Mouse (Mus musculus) forelimb bud, embryonic 11.5 days (tissue): Measurements from ENCODE around the gene Ccdc106.
"Not testable (repeated sequence)": the region's sequence is repeated elsewhere in the genome, so short reads cannot be mapped to it uniquely, and the experiment has no call there.

Experiments used
- DNase-seq: peaks from one replicate; pipeline ENCODE4 v3.0.0-alpha.2; 2012; ENCODE audit warnings: low read depth, low spot score

Gene Ccdc106

DNA sequence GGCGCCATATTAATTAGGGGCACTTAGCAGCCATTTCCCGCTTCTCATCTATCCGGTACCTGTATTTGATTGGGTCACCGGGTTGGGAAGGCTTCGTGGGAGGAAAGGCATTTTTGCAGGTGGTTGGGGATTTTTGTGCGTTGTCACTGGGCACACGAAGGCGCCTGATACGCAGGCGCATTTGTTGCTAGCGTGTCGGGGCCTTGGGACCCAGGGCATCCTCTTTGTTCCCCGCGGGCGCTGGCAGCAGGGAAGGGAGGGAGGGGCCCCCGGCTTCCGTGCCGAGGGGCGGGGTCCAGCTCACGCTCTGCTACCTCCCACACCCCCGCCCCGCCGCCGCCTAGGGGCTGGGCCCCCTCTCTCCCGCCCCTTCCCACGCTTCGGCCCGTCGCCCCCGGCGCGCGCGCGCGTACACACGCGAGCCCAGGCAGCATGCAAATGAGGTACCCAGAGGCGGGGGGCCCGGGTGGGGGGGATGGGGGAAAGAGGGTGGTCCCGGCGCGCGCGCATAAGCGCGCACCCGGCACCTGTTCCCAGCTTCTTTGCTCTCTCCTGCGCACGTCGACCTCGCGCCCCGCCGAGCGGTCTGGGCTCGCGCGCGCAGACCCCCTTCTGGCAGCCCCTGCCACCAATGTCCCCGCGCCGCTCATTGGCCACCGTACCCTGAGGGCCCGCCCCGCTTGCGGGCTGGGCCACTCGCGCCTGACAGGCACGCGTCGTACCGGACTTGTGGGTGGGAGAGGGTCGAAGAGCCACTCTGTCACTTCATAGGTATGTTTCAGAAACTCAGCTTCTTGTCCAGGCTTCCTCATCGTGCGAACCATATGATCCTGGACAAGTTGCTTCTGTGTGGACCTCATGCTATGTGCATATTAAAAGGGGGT lies 5.0 kb upstream of the Ccdc106 start, which contains the start of gene Gm44973:
Gene Gm44973, plus strand, starts transcription at position 379 of the 884 bp plus-strand sequence.
- peak; percentile 94 for DNase-seq

- no peak for DNase-seq
These were observed 4.3 kb upstream of the Ccdc106 start for GRCm38 (mm10) chr7:5016057-5016456.

- no peak for DNase-seq
These were observed 3.4 kb upstream of the Ccdc106 start for GRCm38 (mm10) chr7:5016920-5017319.

DNA sequence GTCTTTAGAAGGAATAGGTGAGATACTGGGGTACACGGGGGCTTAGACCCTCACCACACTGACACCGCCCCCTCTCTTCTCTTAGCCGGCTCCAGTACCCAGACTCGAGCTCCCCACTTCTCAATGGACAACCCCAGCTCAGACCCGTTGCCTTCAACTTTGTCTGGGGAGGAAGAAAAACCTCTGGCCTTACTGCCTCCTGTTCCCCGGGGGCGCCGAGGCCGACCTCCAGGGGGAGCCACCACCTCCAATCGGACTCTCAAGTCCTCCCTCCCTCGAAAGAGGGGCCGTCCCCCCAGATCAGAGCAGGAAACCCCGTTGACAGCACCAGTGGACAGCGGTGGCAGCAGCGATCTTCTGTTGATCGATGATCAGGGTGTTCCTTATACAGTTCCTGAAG lies 3.0 kb upstream of the Ccdc106 start:
- DNase-seq = no peak

- DNase-seq = no peak
These were observed 2.4 kb upstream of the Ccdc106 start for GRCm38 (mm10) chr7:5017931-5018330.

- not testable (repeated sequence) for DNase-seq
These were observed 777 bp upstream of the Ccdc106 start for GRCm38 (mm10) chr7:5019576-5019975.

- no peak for DNase-seq
These were observed 332 bp downstream of the Ccdc106 start for GRCm38 (mm10) chr7:5020685-5021084.

DNA sequence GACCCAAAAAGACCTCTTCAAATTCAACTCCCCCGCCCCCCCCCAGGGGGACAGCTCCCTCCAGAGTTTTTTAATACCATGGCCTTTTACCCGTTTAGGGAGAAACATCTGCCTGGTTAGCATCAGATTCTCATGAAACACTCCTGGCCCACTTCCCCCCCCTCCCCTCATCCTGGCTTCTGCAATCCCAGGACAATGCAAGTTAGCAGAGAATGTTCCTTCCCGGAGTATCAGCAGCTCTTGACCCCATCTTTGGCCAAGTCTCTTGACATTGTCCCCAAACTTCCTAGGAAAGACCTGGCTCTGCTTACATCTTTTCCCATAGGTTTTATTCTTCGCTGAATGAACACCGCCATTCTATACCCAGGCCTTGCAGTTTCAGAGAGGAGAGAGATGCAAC lies 844 bp downstream of the Ccdc106 start:
- DNase-seq = no peak

DNA sequence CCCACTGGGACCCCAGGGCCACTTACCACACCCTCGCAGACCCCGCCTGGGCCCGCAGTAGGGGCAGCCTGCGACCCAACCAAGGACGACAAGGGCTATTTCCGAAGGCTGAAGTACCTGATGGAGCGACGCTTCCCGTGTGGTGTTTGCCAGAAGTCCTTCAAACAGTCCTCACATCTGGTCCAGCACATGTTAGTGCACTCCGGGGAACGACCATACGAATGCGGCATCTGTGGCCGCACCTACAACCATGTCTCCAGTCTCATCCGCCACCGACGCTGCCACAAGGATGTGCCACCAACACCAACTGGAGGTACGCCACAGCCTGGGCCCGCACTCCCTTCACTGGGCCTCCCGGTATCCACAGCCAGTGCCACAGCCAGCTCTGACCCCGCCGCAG lies 9.2 kb downstream of the Ccdc106 start:
- no peak for DNase-seq

GRCm38 (mm10) chr7:5029946-5030345 lies 9.6 kb downstream of the Ccdc106 start:
- DNase-seq = no peak

DNA sequence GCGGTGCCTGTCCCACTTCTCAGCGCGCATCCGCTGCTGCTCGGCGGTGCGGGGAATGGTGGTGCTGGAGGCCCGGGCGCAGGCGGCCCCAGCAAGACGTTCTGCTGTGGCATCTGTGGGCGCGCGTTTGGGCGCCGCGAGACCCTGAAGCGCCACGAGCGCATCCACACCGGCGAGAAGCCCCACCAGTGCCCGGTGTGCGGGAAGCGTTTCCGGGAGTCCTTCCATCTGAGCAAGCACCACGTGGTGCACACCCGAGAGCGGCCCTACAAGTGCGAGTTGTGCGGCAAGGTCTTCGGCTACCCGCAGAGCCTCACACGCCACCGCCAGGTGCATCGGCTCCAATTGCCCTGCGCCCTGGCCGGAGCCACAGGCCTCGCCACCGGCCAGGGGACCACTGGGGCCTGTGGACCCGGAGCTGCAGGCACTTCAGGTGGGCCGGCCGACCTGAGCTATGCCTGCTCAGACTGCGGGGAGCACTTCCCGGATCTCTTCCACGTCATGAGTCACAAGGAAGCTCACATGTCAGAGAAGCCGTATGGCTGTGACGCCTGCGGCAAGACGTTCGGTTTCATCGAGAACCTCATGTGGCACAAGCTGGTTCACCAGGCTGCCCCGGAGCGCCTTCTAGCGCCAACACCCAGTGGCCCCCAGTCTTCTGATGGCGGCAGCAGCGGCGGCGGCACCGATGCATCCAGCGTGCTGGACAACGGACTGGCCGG lies 10.4 kb downstream of the Ccdc106 start:
- DNase-seq = no peak

- no peak for DNase-seq
These were observed 11.1 kb downstream of the Ccdc106 start for GRCm38 (mm10) chr7:5031496-5031895.

- no peak for DNase-seq
These were observed 13.5 kb downstream of the Ccdc106 start, which contains the start of gene 4632433K11Rik for GRCm38 (mm10) chr7:5033818-5034217. 4632433K11Rik (plus strand) TSS chr7:5034118.

DNA sequence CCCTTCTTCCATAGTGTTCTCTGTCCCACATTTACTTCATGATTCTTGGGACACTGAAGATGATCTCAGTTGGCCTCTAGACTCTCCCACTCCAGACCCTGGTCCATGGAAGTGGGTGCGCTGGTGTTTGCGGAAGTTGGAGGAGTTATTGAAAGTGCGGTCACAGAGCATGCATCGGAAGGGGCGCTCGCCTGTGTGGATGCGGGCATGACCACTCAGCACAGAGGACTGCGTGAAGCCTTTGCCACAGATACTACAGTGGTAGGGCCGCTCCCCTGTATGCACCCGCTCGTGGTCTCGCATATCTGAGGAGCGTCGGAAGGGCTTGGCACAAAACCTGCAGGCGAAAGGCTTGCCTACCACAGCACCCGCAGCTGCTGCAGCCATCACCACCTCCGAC lies 15.3 kb downstream of the Ccdc106 start:
- no peak for DNase-seq

- DNase-seq = no peak
These were observed 15.8 kb downstream of the Ccdc106 start for GRCm38 (mm10) chr7:5036136-5036535.

DNA sequence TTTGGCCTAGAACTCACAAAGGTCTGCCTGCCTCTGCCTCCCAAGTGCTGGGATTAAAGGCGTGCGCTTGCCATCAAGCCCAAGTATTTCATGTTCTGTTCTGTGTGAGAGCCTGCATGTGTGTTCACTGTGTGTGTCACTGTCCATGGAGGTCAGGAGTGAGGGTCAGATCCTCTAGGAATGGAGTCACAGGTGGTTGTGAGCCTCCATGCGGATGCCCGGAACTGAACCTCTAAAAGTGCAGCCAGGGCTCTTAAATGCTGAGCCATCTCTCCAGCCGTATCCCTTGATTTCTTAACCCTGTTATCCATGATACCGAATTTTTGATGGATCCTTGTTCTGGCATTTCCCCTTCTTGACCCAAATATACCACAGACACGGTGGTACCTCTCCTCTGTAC lies 16.7 kb downstream of the Ccdc106 start:
- no peak for DNase-seq

DNA sequence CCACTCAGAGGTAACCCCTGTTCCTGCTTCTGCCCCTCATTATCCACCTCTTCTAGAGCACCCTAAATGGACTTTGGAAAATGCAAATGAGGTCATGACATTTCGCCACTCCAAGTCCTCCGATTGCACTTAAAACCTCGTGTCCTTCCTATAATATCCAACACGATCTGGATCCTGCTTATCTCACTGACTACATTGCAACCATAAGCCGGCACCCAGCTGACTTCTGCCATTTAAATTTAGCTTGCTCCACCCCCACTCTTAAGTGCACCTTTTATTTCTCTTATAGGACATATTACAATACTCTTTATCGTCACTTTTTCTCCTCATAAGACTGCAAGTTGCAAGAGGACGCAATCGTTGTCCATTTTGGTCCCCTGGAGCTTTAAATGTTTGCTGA lies 17.1 kb downstream of the Ccdc106 start:
- DNase-seq = no peak

DNA sequence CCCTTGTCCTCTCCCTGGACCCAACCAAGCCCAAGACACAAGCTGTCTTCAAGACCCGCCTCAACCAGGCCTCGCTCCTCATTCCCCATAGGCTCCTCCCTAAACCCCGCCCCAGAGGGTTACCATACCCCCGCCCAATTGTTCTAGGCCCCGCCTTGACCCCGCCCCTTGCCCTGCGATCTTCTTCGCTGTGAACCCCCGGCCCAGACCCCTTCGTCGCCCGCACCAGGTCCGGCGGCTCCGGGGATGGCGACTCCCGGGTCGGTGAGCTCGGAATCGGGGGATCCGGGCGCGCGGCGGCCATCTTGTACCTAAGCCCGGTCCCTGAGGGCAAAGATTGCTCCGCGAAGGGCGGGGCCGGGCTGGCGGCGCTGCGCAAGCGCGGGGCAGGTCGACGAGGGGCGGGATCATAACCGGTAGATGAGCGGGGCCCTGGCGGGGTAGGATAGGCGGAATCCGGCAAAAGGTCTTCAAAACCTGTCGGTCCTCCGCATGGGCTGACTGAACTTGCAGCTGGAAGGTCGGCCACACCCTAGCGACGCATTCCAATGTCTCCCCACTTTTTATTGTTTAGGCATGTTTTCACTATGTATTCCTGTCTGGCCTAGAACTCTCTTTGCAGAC lies 17.9 kb downstream of the Ccdc106 start, which contains the start of gene Zfp784:
Gene Zfp784, minus strand, starts transcription at position 338 of the 624 bp plus-strand sequence.
- DNase-seq = peak; percentile 86

- no peak for DNase-seq
These were observed 18.6 kb downstream of the Ccdc106 start for GRCm38 (mm10) chr7:5038940-5039339.

GRCm38 (mm10) chr7:5044981-5045380 lies 24.6 kb downstream of the Ccdc106 start:
- DNase-seq = no peak

- no peak for DNase-seq
These were observed 25.8 kb downstream of the Ccdc106 start for GRCm38 (mm10) chr7:5046112-5046511.

DNA sequence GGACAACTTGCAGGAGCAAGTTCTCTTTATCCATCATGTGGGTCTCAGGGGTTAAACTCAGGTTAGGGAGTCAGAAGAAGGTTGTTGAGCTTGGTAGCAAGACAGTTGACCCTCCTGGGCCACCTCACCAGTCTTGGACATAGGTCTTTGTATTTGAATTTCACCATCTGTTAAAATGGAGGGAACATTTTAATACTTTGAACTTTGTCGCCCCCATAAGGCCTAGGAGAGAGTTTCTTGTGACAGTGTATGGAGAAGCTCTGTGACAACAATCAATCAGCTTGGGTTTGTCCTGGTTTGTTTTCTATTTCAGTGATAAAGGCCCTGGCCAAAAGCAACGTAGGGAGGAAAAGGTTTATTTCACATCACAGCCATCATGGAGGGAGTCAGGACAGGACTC lies 27.0 kb downstream of the Ccdc106 start:
- no peak for DNase-seq
